Mouse (Mus musculus): Measurements from ENCODE around the gene Nrap.
"Not testable (repeated sequence)": the region's sequence is repeated elsewhere in the genome, so short reads cannot be mapped to it uniquely, and the experiment has no call there.

Nrap gene

DNA sequence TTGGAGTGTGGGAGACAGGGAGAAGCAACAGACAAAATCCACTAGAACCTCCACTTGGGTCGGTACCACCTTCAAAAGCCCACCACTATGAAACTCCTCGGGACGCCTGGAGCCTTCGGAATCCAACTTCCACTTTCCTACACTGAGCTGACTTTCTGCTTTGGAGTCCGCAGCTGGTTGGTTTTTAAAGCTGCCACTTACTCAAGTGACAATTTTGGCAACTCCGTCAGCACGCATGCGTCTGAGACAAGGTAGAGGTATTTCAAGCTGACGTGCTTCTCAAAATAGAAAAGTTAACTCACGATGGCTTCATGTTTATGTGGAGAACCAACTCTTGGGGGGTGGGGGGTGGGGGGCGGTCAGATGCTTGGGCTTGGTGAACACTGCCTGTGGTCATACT, at the start of gene Nrap:
Nrap (minus strand) TSS at position 159 of the 400 bp plus-strand sequence.
- no peak for DNase-seq (ENCODE audit: low spot score)

DNA sequence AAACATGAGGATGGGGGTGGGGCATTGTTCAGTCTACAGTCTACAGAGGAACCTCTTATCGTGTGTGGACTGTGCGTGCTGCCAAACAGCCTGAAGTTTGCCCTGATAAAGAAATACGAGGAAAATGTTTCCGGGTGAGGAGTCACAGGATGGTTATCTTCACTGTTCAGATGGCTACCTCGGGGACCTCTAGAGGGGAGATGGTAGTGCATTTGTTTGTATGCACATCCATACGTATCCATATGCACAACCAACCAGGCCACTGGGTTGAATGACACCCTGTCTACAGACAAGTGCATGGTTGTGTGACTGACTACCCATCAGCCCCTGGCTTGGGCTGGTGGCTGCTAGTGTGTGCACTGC, 49.2 kb upstream of the Nrap start:
- DNase-seq (ENCODE audit: low spot score), result no peak

DNA sequence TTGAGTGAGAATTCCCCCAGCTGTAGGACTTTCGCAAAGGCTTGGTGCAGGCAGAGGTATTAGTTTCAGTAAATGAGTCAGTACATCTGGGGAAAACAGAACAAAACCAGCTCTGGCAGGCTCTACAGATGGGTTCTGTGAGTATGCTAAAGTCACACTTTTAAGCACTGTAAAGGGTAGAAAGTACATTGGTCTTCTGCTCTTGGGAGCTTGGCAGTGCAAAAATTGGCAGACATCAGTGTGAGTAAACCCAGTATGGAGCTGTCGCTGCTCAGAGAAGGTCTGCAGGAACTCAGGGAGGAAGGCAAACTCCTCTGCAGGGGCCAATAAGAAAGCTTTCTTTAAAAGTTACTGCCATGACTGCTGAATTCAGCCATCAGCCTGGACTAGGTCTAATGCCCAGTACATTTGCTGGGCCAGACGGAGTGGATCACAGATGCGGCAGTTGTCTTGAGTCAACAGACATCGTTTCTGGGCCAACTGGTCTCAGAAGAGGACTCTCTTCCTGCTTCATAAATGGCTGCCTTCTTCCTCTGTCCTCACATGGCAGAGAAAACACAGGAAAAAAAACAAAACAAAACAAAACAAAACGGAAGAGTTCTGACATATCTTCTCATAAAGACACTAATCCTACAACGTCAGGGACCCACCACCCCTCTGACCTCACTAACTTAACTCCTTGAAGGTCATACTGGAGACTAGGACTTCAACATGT, 48.7 kb upstream of the Nrap start:
- DNase-seq (ENCODE audit: low spot score), result no peak

DNA sequence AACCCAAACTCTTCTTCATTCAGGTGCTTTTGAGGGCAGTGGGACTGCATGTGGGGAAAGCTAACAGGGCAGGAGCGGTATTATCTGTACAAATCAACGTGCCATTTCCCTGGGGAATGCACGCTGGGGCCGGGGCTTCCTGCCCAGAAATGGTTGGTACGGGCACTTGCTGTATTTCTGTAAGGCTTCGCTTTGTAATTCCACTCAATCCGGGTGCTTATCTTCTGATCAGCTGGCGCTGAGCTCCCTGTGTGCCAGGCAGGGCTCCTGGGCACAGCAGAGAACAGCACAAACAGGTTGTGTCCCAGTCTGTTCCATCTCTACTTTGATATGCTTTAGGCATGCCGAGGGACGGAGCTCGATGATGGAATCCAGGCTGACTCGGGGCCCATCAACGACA, 46.5 kb upstream of the Nrap start:
- DNase-seq (ENCODE audit: low spot score), result no peak

DNA sequence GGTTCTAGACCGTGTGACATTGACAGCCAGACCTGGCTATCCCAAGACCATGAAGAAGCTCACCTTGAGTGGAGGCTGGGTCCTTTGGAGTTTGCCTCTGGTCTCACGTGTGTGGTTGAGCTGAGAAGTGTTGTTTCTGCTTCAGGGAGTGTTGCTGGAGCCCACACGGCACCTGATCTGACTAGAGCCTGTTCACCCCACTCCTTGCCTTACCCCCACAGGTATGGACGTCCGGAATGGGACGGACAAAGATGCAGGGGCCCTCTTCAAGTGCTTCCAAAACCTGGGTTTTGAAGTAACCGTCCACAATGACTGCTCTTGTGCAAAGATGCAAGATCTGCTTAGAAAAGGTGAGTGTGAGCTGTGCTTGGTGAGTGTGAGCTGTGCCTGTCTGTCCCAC, 43.7 kb upstream of the Nrap start:
- DNase-seq (ENCODE audit: low spot score), result no peak

DNA sequence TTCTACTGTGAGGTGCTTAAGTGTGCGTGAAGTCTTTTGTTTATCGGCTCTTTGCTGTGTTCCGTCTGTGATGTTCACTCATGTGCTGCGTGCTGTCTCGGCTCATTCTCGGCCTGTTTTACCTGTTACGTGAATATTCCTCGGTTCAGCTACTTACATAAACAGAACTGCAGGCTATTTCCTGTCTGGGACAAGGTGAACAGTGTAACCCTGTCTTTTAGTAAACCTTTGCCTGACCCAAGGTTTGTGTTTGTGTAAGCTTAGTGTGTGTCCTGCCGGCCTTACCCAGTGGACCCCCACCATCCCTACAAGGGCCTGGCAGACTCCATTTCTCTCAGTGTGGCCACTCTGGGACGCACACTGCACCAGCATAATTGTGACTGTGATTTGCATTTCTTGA, 42.9 kb upstream of the Nrap start:
- DNase-seq (ENCODE audit: low spot score), result no peak

DNA sequence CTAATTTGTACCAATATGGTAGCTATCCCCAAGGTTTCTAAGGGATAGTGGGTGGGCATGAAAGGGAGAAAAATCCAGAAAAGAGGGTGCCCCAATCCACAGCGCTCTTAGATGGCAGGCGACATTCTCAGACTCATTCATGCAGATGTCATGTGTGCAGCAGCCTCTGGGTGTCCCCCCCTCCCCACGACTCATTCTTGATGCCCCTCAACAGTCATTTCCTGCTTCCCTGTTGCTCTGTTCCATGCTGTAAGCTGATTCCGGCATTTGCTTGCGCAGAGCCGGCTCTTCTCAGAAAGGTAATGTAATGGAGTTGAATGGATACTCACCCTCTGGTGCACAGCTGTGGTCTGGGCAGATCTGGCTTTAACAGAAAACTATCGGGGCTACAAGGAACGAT, 40.5 kb upstream of the Nrap start:
- DNase-seq (ENCODE audit: low spot score), result no peak

DNA sequence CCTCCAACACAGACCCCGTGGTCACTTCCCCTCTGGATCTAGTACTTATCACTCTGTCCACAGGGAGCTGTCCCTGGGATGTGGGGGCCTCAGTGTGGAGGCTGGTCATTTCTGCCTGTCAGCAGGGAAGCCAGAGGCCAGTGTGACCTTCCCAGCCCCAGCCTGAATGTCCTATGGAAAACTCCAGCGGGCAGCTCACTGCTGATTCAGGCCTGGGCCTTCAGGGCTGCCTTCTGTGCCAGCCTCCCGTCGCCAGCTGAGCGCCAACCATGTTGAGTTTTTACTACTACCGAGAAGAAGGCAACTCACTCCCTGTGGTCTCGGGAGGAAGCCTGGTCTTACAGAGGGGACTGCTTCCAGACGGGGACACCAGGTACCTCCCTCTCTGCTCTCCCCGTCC, 35.7 kb upstream of the Nrap start:
- no peak for DNase-seq (ENCODE audit: low spot score)

DNA sequence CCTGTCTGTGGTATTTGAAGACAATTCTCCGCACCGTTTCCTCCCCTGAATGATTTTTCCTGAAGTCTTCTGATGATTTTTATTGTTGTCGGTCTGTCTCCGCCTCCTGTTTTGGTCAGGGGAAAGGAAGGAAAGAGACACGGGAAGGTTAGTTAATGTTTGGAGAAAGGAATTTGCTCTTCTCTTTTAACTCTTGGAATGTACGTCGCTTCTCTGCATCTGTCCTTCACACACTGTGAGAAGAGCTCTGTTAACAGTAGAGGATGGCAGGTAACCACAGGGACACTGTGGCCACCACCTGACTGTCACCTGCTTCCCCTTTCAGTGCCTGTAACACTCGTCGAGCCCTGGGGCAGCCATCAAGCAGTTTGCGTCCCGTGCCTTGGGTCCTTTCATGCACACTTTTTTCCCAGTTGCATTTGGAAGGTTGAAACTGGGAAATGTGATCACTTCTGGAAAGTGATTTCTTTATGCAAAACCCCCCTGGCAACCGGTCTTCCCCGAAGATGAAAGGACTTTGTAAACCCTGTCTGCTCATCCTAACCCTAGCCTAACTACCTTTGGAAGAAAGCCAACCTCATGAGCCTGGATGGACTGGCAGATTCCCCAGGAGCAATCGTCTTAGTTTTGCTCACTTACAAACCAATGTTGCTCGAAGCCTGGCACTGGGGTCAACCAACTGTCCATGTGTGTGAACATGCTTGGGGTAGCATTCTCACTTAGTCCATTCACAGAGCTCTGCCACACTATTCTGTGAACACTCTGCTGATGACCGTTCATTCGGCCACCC, 35.0 kb upstream of the Nrap start:
- DNase-seq (ENCODE audit: low spot score), result no peak

DNA sequence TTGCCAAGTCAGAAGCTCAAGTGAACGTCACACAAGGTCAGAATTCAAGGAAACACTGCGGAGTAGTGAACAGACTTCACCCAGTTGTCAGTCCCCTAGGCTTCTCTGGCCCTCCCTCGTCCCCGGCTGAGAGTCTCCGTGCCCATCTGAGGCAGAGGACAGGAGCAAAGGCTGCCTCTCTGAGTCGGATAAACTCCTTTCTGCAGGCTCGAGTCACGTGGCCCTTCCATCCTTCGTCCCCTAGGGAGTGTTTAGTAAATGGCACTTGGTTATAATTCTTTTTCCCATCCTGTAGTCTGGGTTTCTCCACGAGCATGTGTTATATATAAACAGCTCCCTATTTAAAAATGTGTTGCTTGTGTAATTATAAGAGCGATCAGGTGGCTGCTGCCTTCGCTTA, 33.5 kb upstream of the Nrap start:
- DNase-seq (ENCODE audit: low spot score), result no peak

DNA sequence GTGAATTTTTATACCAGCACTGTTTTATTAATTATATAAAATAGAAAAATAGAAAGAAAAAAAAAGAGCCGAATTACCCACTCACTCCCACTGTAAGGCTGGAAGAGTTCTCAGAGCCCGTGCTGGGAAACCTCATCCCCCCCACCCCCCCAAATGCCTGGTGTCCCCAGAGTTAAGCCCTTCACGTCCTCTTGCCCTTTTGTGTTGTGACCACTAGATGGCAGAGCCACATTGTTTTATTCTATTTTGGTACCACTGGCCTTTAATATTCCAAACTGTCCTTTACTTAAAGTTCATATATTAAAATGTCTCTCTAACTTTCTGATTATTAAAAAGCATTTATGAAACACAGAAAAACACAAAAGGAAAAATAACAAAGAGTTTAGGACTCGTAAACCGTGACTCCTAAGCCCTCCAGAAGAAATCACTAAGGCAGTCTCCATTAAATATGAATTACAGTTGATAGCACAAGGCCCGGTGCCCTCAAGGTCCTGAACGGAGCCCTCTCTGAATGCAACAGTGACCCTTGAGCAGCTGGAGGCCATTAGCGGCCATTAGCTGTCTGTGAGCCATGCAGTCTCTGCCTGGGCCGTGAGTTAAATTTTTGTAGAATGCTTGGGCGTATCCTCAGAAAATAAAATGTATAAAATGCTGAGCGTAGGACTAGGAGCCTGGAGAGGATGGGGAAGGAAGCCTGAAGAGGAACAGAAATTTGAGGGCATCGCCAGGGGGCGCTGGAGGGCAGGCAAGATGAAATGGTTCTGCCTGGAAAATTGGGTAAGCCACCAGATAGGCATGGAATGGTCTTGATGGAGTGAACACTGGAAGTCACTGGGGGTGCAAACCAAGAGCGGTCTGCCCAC, 32.9 kb upstream of the Nrap start:
- peak; percentile 89 for DNase-seq (ENCODE audit: low spot score)

DNA sequence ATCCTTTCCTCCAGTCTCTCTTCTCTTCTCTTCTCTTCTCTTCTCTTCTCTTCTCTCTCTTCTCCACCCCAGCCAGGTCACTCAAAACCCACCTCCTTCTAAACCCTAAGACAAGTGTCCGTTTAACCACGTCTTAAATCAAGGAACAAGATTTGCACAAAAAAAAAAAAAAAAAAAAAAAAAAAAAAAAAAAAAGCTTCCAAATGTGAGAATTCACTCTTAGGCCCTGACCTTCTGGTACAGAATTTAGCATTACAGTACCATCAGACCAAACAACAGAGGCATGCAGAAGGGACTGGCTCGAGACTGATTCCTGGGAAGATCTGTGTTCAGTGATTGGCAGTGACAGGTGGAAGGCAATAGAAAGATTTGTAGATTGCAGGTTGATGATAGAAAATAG, 30.5 kb upstream of the Nrap start:
- no peak for DNase-seq (ENCODE audit: low spot score)

DNA sequence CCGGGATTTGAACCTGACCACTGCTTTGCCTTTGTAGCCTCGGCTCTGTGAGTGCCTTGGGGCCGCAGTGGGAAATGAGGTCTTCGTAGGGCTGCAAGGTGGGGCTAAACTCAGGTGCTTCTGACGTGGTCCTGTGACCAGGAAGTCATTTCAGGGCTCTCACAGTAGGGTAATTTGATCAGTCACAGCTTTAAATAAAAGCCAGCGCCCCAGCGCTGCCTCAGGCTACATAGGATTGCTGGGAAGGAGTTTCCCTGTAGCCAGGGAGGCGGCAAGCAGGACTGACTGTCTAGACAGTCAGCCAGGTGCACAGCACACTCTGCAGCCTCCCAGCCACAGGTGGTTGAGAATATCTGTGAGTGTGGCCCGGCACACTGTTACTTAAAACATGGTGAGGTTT, 29.6 kb upstream of the Nrap start:
- DNase-seq (ENCODE audit: low spot score), result no peak

DNA sequence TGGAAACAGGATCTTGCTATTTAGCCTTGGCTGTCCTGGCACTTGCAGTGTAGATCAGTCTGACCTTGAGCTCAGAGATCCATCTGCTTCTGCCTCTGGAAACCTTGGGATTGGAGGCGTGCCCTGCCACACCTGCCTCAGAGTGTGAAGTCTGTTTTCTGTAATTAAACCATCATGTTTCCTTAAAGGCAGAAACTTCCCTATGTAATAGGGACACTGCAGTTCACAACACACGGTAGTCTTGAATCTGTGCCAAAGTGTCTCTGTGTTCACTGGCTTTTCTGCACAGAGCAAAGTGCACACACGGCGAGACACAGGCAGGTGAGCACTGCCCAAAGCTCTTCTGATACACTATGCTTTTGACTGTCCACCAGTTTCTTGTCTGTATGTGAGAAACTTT, 28.6 kb upstream of the Nrap start:
- DNase-seq (ENCODE audit: low spot score), result no peak

DNA sequence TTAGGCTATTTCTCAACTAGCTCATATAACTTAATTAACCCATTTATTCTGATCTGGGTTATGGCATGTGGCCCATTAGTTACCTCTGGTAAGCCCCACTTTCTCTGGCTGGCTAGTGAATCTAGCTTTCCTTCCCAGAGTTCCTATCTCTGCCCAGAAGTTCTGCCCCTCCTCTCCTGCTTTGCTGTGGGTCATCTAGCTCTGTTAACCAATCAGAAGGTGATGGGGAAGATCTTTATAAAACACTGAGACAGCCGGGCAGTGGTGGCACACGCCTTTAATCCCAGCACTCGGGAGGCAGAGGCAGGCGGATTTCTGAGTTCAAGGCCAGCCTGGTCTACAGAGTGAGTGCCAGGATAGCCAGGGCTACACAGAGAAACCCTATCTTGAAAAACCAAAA, 20.0 kb upstream of the Nrap start:
- DNase-seq (ENCODE audit: low spot score), result not testable (repeated sequence)

DNA sequence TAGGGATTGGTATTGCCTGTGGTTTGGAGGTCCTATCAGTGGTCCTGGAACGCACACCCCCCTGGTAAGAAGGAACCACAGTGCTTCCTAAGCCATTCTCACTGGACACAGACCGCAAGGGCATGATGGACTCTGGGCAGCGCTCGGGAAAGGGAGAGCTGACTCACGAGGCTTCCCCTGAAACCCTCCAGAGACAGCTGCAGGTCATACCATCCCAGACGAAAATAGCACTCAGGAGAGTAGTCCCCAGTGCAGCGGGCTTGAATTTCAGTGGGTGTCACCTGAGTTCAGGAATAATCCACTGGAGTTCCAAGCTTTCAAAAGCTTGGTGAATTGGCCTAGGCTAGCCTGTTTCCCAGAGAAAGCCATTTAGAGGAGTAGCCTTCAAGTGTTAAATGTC, 16.7 kb upstream of the Nrap start:
- no peak for DNase-seq (ENCODE audit: low spot score)

DNA sequence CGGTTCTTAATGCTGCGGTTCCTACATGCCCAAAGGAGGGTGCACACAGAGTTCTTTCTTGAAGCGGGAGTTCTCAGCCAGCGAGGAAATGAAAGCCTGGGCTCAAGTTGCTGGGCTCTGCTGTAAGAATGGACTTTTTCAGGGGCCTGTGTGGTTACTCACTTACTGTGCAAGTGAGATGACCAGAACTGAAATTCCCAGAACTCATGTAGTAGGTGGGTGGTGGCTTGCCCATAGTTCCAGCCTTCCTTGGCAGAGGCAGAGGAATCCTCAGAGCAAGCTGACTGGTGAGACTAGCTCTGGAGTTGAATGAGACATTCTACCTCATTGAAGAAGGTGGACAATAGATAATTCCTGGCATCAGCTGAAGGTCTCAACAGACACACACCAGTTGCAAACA, 16.0 kb upstream of the Nrap start:
- no peak for DNase-seq (ENCODE audit: low spot score)

DNA sequence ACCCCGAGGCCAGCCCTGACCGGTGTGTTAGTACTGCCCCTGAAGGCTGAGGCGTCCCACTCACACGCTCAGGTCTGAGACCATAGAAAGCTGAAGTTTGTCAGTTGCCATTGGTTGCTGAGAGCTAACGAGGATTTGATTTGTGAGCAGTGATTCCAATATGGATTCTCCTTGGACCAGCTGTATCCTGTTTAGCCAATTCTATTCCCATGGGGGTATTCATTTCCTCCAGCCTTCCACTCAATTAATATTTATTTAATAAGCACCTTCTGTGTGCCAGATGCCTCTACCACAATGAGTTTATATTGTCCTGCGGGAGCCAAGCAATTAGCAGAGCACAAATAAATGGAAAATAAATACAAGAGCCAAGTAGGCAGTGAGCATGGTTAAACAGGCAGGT, 12.0 kb upstream of the Nrap start:
- no peak for DNase-seq (ENCODE audit: low spot score)

DNA sequence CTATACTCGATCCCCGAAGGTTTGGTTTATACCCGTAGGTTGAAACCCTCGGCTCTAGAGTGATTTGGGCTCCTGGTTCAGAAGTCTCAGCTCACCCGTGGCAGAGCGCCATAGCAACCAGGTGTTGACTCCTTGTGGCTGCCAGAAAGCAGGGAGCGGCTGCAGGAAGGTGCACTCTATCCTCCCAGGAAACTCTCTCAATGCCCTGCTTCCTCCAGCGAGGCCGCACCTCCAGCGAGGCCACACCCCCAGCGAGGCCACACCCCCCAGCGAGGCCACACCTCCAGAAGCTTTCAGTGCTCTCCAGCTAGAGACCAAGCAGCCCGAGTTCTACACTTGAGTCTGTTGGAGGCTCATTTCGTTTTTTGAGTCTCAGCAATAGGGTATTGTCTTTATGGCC, 10.4 kb upstream of the Nrap start:
- peak; percentile 69 for DNase-seq (ENCODE audit: low spot score)

DNA sequence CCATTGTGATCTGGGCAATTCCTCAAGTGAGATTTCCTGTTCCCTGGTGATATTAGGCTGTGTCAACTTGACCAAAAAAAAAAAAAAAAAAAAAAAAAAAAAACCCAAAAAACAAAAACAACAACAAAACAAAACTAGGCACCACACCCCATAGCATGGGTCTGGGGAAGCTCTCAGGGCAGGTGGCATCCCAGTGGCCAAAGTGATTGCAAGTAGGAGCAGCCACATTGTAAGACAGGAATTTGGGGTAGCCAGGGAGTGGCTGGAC, 8.6 kb upstream of the Nrap start:
- no peak for DNase-seq (ENCODE audit: low spot score)

DNA sequence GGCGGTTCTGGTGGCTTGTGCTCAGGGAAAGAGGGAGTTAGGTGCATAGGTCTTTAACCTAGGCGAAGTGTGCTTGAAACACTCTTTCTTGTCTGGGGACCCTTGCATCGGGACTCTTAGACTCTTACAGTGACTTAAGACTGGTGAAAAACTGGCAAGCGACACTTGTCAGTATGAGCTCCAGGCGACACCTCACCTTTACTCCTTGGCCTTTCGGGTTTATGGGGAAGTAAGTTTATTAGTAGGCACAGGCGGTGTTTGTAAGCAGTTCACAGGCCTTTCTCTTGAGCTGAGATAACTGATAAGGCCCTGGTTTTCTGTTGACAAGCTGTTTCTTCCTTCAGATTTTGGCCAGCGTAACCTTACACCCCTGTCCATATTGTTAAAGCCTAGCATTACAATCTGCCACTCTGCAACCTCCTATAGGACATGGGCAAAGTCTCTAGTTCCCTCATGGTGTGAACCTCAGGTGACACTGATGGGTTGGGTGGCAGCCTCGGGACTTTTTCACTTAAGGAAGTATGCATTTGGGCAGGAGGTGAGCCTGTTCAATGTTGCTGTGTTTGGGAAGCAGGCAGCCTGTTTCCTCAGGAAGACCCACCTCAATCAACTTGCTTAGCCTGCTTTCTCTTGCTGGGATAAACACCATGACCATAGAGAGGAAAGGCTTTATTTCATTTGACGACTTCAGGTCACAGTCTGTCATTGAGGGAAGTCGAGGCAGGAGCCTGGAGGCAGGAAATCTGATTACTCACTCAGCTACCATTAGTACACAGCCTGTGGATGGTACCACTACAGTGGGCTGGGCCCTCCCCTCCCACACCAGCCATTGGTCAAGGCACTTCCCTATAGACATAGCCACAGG, 8.1 kb upstream of the Nrap start:
- DNase-seq (ENCODE audit: low spot score), result no peak
